In the genomic region with DNA sequence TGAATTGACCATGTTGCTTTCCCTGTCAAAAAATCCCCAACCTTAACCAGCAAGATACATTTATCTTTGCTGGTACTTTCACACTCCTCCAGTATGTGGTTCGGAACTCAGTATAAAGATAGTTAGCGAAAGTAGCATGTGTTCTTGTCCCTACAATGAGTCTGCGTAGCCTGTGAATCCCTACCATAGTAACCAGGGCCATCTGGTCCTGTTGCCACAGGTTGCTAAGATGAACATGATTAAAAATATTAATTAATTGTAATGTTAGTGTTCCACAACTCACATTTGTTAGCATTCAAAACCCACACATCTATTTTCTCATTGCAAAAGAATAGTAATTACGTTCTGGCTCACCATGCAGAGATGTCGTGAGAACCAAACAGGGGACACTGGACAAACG, we compare ENCODE assay signal across 24 mouse cellular contexts. TPM values are rescaled to one million over a fixed set of nuclear protein-coding genes. Genes with fewer than 3 reads are reported as not detected.
"Had no signal": no experiment of that assay in that cellular context is flagged by ENCODE, and none has a peak within 500 bp of the region (broad histone marks: within the 10 kb centered on the region; RNA-seq: fewer than 3 reads in every experiment).

No protein-coding gene starts in this region.

- H3K9ac ChIP-seq: lung, embryonic 14.5 days; midbrain, embryonic 12.5 days; neural tube, embryonic 12.5 days; stomach, embryonic 15.5 days had no signal

- H3K27me3 ChIP-seq: midbrain, embryonic 12.5 days; neural tube, embryonic 12.5 days had no signal

- H3K4me3 ChIP-seq: midbrain, embryonic 10.5 days; midbrain, embryonic 12.5 days; myocyte; neural tube, embryonic 12.5 days; stomach, embryonic 15.5 days had no signal

- H3K27ac ChIP-seq: midbrain, embryonic 10.5 days; midbrain, embryonic 12.5 days; neural tube, embryonic 12.5 days; stomach, embryonic 15.5 days; stomach, postnatal 0 days had no signal

- H3K4me1 ChIP-seq: midbrain, embryonic 10.5 days; midbrain, embryonic 12.5 days; neural tube, embryonic 12.5 days; stomach, embryonic 15.5 days had no signal

- H3K36me3 ChIP-seq: midbrain, embryonic 10.5 days; midbrain, embryonic 12.5 days; neural tube, embryonic 12.5 days; stomach, embryonic 15.5 days had no signal

- H3K9me3 ChIP-seq: midbrain, embryonic 10.5 days; midbrain, embryonic 12.5 days; neural tube, embryonic 12.5 days; stomach, embryonic 15.5 days had no signal

- ATAC-seq: midbrain, embryonic 16.5 days had no signal

- H3K4me2 ChIP-seq: lung, embryonic 14.5 days; midbrain, embryonic 12.5 days; neural tube, embryonic 12.5 days; stomach, embryonic 15.5 days had no signal

- DNase-seq: lung, adult 18-20 months; lung, embryonic 14.5 days; lung, postnatal 10 days; lung, postnatal 4 days; midbrain, embryonic 14.5 days; right cerebral cortex, postnatal 14 days; thymus, adult 2 months; thymus, postnatal 25 days; thymus, postnatal 4 days had no signal

RNA-seq across cellular contexts. Expression of a gene that starts 51.7 kb away (rescaled TPM):
- total RNA-seq: megakaryocyte, adult 5-6 weeks; megakaryocyte-erythroid progenitor cell, adult 5-6 weeks; neutrophil, adult 5-6 weeks had no signal
- polyA plus RNA-seq: lung, embryonic 14.5 days; lung, embryonic 16.5 days; midbrain, embryonic 10.5 days; midbrain, embryonic 14.5 days; midbrain, embryonic 16.5 days; myocyte; neural tube, embryonic 14.5 days; spleen, adult 2 months; testis, adult 2 months; thymus, adult 2 months; urinary bladder, adult 2 months had no signal
